Mouse (Mus musculus): ENCODE data around the gene 1700049E17Rik2.
"Not testable (repeated sequence)": the region's sequence is repeated elsewhere in the genome, so short reads cannot be mapped to it uniquely, and the experiment has no call there.

- not testable (repeated sequence) for TF ChIP-seq GATA1, TAL1 (IDR thresholded peaks at IDR 0.05; ENCODE audit: low read length)
These were observed 48.3 kb upstream of the 1700049E17Rik2 start for GRCm38 (mm10) chr14:41524695-41525094.

Measured in erythroblast, embryonic 14.5 days (primary cell).